Mouse (Mus musculus) embryonic stem cell, embryonic (primary cell): ENCODE data around the gene Hax1.

ENCODE experiments used
- CTCF ChIA-PET, 4 experiments: fragments of 300-600 bp in 2 of 4; fragments of 350-600 bp in 2 of 4; sonication (Branson Sonifier 250); formaldehyde crosslinking; loops; one replicate each; lab custom pipeline; 2022; ENCODE audit warnings: inconsistent platforms in 2 of 4; lab: Charles Lee
- POLR2A ChIA-PET, 4 experiments: fragments of 300-600 bp in 2 of 4; fragments of 350-600 bp in 2 of 4; sonication (Branson Sonifier 250); formaldehyde crosslinking; loops; one replicate each; lab custom pipeline; 2022; ENCODE audit warnings: antibody characterized with exemption in 4 of 4, inconsistent platforms in 1 of 4; lab: Charles Lee

The Hax1 gene

DNA sequence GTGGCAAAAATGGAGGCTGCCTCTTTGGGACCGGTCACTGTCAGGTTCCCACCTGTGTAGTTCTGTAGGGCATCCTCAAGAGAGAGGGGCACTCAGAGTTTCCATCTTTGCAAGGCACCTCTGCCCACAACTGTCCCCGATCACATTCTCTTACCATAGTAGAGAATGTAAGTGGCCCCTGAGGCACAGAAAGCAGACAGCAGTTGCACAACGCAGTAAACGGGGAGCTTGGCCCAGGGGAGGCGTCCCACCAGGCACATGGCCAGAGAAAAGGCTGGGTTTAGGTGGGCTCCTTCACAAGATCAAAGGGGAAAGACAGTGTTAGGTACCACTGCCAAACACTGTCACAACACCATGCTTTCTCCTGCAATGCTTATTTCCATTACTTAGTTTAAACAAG, 32.6 kb downstream of the Hax1 start:
- POLR2A ChIA-PET = interaction anchor here in 2 of 4 experiments (1.0 to 7.8 kb wide), 8 partner anchors 9 to 111 kb away, joined by 4 to 59 read pairs (median 6); no protein-coding TSS in a partner anchor
- CTCF ChIA-PET = interaction anchor here in 3 of 4 experiments (1.2 to 7.6 kb wide), 5 partner anchors 11 to 123 kb away, joined by 4 to 107 read pairs (median 6); no protein-coding TSS in a partner anchor

- POLR2A ChIA-PET = interaction anchor here in 2 of 4 experiments (0.7 to 7.8 kb wide), 14 partner anchors 9 to 445 kb away, joined by 4 to 59 read pairs (median 6); partner anchors contain the start of genes Hax1 (in 1 of the 2) and Il6ra (in 1 of the 2)
- CTCF ChIA-PET = interaction anchor here (0.6 to 7.6 kb wide), 8 partner anchors 11 to 250 kb away, joined by 3 to 107 read pairs (median 14); no protein-coding TSS in a partner anchor
These were observed 33.0 kb downstream of the Hax1 start for GRCm38 (mm10) chr3:89965557-89965956.

DNA sequence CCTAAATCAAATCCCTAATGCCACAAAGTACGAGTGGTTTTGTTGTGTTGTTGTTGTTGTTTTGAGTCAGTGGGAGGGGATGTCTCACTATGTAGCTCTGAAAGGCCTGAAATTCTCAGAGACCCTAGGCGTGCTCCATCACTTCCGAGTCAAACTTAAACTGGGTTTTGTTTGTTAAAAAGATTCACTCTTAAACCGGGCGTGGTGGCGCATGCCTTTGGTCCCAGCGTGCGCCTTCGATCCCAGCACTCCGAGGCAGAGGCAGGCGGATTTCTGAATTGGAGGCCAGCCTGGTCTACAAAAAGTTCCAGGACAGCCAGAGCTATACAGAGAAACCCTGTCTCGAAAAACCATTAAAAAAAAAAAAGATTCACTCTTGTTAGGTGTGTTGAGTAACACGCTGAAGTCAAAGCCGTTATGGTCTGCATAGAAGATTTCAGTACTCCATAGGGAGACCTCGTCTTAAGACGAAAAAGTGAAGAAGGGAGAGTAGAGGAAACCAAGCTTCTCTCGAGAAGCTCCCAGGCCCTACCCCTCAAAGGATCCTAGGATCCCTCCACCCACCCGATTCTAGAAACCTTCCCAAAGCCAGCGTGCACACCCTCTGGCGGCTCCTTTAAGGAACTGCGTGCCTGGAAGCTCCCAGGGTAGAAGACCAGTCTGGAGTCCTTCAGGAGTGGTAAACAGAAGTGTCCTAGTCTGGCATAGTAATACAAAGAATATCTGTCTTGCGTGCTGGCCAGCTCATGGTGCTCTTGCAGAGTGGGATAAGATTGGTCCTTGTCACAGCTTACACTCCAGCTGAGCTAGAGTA, 34.4 kb downstream of the Hax1 start:
- CTCF ChIA-PET = interaction anchor here (0.5 to 7.6 kb wide), 69 partner anchors 8 to 1826 kb away, joined by 3 to 107 read pairs (median 4); partner anchors contain the start of genes Hax1 (in 2 of the 4) and Il6ra (in 1 of the 4)
- POLR2A ChIA-PET = interaction anchor here (0.5 to 7.8 kb wide), 49 partner anchors 8 to 483 kb away, joined by 3 to 59 read pairs (median 4); partner anchors contain the start of genes Hax1 (in 2 of the 4), Gatad2b (in 1 of the 4), Il6ra (in 1 of the 4) and Slc39a1 (in 1 of the 4)

GRCm38 (mm10) chr3:89963221-89963763, 35.3 kb downstream of the Hax1 start, which contains the start of gene Atp8b2:
Atp8b2 (minus strand) TSS chr3:89963508.
- POLR2A ChIA-PET = interaction anchor here (0.5 to 7.8 kb wide), 37 partner anchors 8 to 550 kb away, joined by 3 to 59 read pairs (median 4); partner anchors contain the start of genes Hax1 (in 2 of the 4) and Gatad2b (in 1 of the 4)
- CTCF ChIA-PET = interaction anchor here (0.6 to 7.6 kb wide), 22 partner anchors 9 to 514 kb away, joined by 3 to 107 read pairs (median 5); no protein-coding TSS in a partner anchor

GRCm38 (mm10) chr3:89962751-89963220, 35.8 kb downstream of the Hax1 start:
- ChIA-PET CTCF (interaction anchor here (0.5 to 7.6 kb wide), 10 partner anchors 8 to 178 kb away, joined by 3 to 107 read pairs (median 7); no protein-coding TSS in a partner anchor), POLR2A (interaction anchor here in 3 of 4 experiments (0.5 to 7.8 kb wide), 22 partner anchors 8 to 550 kb away, joined by 3 to 59 read pairs (median 4); partner anchors contain the start of genes Hax1 (in 2 of the 3), Gatad2b (in 1 of the 3) and Il6ra (in 1 of the 3))

DNA sequence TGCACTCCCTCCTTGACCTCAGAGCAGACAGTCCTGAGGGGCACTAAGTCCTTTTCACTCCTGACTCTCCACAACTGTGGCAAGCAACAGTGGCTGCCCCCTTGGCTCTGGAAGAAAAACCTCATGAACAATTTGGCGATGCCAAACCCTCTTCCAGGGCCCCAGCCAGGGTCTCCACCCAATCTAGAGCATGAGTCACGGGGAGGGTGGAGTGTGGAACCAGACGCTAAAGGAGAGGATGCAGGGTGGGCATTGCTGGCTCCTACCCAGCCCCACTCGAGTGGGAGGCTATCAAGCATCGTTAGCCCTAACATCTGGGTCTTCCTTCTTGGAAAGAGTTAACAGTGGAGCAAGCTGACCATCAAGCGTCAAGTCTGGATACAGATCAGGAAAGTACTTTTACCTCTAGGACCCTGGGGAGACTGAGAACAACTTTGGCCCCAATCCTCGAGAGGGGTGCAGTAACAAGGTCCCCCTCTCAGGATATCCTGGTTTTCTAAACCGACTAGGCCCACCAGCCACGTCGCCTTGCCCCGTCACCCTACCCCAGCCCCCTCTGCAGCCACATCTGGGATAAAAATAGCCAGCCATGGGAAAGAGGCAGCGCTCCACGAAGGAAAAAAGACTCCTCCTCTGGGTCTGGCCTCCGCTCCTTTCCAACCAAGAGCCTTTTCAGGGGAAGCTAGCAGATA, 36.4 kb downstream of the Hax1 start:
- ChIA-PET CTCF (interaction anchor here (0.5 to 7.6 kb wide), 10 partner anchors 7 to 178 kb away, joined by 3 to 107 read pairs (median 7); no protein-coding TSS in a partner anchor), POLR2A (interaction anchor here in 2 of 4 experiments (0.8 to 7.8 kb wide), 18 partner anchors 7 to 551 kb away, joined by 3 to 59 read pairs (median 4); partner anchors contain the start of genes Hax1 (in 2 of the 2) and Il6ra (in 1 of the 2))

DNA sequence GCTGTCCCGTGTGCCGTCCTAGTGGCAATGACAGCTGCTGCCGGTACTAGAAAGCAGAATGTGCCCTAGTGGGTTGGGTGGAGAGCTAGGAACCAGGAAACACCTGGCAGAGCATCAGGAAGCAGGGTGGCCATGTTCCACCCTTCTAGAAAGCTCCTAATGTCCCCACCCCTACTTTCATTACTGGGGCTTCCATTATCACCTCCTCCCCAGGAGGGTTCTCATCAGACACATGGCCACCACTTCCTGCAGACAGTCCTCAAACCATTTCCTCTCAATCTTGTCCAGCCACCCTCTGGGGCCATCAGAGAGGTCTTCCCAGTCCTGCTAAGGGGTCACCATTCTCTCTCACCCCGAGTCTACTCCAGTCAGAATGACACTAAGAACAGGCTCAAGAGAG, 37.1 kb downstream of the Hax1 start:
- POLR2A ChIA-PET = interaction anchor here in 2 of 4 experiments (1.5 to 4.0 kb wide), 7 partner anchors 9 to 138 kb away, joined by 3 to 20 read pairs (median 6); partner anchors contain the start of gene Hax1 (in 2 of the 2)
- CTCF ChIA-PET = interaction anchor here (0.5 to 2.2 kb wide), 6 partner anchors 9 to 583 kb away, joined by 3 to 15 read pairs (median 3); no protein-coding TSS in a partner anchor

DNA sequence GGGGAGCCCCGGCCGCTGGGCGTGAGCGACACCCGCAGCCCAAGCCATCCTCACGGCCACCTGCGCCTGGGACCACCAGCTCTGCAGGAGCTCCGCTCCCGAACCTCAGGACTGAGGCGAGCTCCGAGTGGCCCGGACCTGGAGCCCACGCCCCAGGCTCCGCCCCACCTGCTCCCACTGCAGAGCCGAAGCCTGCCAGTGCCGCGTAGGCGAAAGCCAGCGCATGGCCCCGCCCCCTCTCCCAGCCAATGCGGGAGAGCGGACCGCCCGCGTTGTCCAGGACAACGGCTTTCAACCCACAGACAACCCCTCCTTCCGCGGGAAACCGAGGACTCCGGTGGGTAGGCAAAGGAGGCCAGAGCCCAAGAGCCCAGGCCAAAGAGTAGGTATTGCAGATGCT, 38.1 kb downstream of the Hax1 start:
- POLR2A ChIA-PET = interaction anchor here (0.6 to 4.0 kb wide), 34 partner anchors 9 to 552 kb away, joined by 3 to 20 read pairs (median 4); partner anchors contain the start of genes Il6ra (in 3 of the 4), Hax1 (in 2 of the 4), Pbxip1 (in 1 of the 4) and Slc39a1 (in 1 of the 4)
- CTCF ChIA-PET = interaction anchor here in 3 of 4 experiments (0.5 to 2.2 kb wide), 9 partner anchors 9 to 155 kb away, joined by 3 to 15 read pairs (median 4); no protein-coding TSS in a partner anchor

GRCm38 (mm10) chr3:89959435-89959834, 39.1 kb downstream of the Hax1 start:
- POLR2A ChIA-PET = interaction anchor here in 3 of 4 experiments (0.6 to 4.0 kb wide), 17 partner anchors 10 to 288 kb away, joined by 3 to 20 read pairs (median 4); partner anchors contain the start of genes Hax1 (in 2 of the 3), Il6ra (in 1 of the 3) and Slc39a1 (in 1 of the 3)
- CTCF ChIA-PET = interaction anchor here in 2 of 4 experiments (1.8 to 2.2 kb wide), 3 partner anchors 12 to 118 kb away, joined by 5 to 15 read pairs (median 6); no protein-coding TSS in a partner anchor

GRCm38 (mm10) chr3:89957880-89958279, 40.7 kb downstream of the Hax1 start:
- CTCF ChIA-PET = interaction anchor here in 1 of 4 experiments (1.0 to 1.9 kb wide), 3 partner anchors 9 to 10 kb away, joined by 4 to 8 read pairs (median 4); no protein-coding TSS in a partner anchor
- POLR2A ChIA-PET = interaction anchor here in 2 of 4 experiments (0.7 to 5.5 kb wide), 9 partner anchors 10 to 1719 kb away, joined by 3 to 36 read pairs (median 11); partner anchors contain the start of gene Hax1 (in 2 of the 2)

DNA sequence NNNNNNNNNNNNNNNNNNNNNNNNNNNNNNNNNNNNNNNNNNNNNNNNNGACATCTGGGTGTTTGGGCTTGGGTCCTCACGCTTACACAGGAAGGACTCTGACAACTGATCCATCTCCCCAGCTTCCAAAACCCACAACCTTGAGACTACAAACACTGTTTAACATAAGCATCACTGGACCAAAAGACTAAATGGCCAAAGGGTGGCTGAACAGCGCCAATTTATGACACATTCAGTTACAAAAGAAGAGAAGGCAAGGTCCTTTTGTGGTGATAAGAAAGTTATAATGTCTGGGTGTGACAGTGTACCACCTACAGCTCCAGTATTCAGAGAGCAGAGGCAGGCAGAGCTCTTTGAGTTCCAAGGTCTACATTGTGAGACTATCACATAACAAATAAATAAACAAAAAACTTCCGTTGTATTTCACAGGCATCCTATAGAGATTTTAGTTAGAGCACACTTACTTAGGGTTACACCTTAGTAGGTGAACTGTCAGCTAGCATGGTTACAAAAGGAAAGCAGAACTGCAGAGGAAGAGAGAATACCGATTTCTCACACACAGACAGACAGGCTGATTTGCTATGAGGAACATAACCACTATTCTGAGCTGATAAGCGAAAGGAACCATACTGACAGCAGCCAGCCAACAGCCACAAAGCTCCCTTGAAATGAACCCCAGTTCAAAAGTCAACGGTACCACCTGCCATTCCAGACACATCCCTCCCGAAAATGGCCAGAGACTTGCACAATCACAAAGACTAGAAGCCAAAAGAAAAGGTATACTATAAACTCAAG, 42.2 kb downstream of the Hax1 start:
- CTCF ChIA-PET = interaction anchor here (0.6 to 4.7 kb wide), 13 partner anchors 7 to 754 kb away, joined by 3 to 107 read pairs (median 4); partner anchors contain the start of genes Atp8b2 (in 2 of the 4) and Gba (in 1 of the 4)
- POLR2A ChIA-PET = interaction anchor here (0.6 to 5.5 kb wide), 34 partner anchors 8 to 535 kb away, joined by 3 to 59 read pairs (median 4); partner anchors contain the start of genes Hax1 (in 3 of the 4), Atp8b2 (in 1 of the 4) and Nup210l (in 1 of the 4)

- POLR2A ChIA-PET = interaction anchor here (0.5 to 9.6 kb wide), 22 partner anchors 8 to 328 kb away, joined by 3 to 71 read pairs (median 4); partner anchors contain the start of genes Atp8b2 (in 4 of the 4) and Hax1 (in 2 of the 4)
- CTCF ChIA-PET = interaction anchor here (0.5 to 4.7 kb wide), 66 partner anchors 8 to 539 kb away, joined by 3 to 107 read pairs (median 4); partner anchors contain the start of genes Atp8b2 (in 4 of the 4) and Hax1 (in 1 of the 4)
These were observed 45.2 kb downstream of the Hax1 start for GRCm38 (mm10) chr3:89953420-89953819.

GRCm38 (mm10) chr3:89948655-89949054, 49.9 kb downstream of the Hax1 start:
- CTCF ChIA-PET = interaction anchor here (0.6 to 5.1 kb wide), 36 partner anchors 8 to 437 kb away, joined by 3 to 36 read pairs (median 4); partner anchors contain the start of genes Atp8b2 (in 1 of the 4) and Il6ra (in 1 of the 4)
- POLR2A ChIA-PET = interaction anchor here in 3 of 4 experiments (0.5 to 9.6 kb wide), 17 partner anchors 8 to 344 kb away, joined by 3 to 71 read pairs (median 6); partner anchors contain the start of genes Atp8b2 (in 2 of the 3), Hax1 (in 2 of the 3), Gatad2b (in 1 of the 3) and She (in 1 of the 3)

DNA sequence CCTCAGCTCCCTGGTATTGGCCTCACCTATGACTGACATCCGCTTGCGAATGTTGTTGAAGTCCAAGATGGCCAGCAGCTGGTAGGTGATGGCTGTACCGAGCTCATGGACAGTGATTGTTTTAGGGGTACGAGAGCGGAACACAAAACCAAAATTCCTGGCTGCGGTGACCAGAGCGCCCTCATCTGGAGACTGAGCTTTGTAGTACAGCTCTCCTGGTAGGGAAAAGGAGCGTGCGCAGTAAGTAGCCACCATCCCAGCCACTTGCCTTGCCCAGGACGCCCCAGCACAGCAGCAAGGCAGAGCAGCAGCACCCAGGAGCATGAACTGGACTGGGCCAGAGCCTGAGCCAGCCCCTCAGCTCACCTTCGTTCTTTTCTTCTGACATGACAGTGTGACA, 50.6 kb downstream of the Hax1 start:
- ChIA-PET POLR2A (interaction anchor here (0.5 to 9.6 kb wide), 21 partner anchors 9 to 345 kb away, joined by 3 to 71 read pairs (median 4); partner anchors contain the start of genes Atp8b2 (in 3 of the 4), Hax1 (in 2 of the 4), Gatad2b (in 1 of the 4) and She (in 1 of the 4)), CTCF (interaction anchor here (0.5 to 5.1 kb wide), 50 partner anchors 9 to 1428 kb away, joined by 3 to 36 read pairs (median 4); partner anchors contain the start of genes Atp8b2 (in 1 of the 4) and Il6ra (in 1 of the 4))
